Mouse (Mus musculus) embryo, embryonic 11 days (tissue): ENCODE measurements at regions not wholly inside any gene's neighbourhood (a gene's known extent, or its start where the extent isn't known, plus 50 kb on each side); places are given as distances from the start of the nearest gene placed in this dataset.
A peak's percentile ranks its signal among the peaks of the same experiment; 100 is the strongest.

Experiments used
- DNase-seq: peaks from one replicate; pipeline ENCODE4 v3.0.0-alpha.2; 2015

GRCm38 (mm10) chr17:41990804-41991203 is 324.9 kb upstream of the Ptchd4 start:
- DNase-seq: no peak

DNA sequence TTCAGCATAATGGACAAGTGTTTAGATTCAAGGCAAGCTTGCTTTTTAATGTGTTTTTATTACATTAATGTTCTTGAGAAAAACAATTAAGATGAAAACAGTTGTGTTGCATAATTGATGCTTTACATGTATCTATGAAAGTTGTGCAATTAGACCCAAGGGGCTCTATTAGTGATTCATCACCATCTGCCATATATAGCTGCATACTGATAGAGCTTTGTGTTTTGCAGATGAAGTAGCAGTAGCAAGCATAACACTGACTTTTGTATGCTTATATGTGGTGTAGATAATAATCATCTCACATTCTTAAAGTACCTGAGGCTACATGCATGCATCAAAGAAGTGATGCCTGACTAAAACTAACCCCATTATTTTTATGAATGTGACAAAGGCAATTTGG is 307.3 kb upstream of the Ptchd4 start:
- no peak for DNase-seq

GRCm38 (mm10) chr17:42024295-42024694 is 291.5 kb upstream of the Ptchd4 start:
- DNase-seq: no peak

DNA sequence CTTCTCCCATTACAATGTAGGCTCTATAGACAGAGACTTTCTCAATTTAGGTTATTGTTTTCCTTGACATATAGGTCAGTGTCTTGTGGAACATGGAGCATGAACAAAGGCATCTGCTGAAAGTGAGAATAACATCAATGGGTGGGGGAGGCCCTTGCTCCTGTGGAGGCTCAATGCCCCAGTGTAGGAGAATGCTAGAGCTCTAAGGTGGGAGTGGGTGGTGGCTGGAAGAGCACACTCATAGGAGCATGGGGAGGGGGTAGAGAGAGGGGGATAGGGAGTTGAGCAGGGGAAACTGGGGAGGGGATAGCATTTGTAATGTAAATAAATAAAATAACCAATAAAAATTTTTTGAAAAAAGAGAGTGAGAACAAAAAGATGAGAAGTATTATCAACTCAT is 288.5 kb upstream of the Ptchd4 start:
- DNase-seq: no peak

DNA sequence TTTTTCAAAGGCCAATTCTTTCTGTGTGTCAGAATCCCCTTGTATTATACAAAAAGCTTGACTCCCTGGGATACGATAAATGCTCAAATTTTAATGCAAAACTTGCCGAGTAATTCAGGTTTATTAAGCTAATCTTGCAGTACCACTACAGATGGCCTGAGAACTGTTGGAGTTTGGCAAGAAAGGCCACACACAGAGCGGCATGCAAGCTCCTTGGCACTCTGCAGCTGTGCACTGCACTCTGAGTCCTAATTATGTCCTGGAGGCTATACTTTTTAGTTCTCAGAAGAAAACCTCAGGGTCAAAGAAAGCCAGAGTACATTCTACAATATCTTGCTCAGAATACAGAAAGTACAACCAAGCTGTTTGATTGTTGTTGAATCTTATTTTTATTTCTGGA is 286.3 kb upstream of the Ptchd4 start:
- DNase-seq: peak; percentile 22

DNA sequence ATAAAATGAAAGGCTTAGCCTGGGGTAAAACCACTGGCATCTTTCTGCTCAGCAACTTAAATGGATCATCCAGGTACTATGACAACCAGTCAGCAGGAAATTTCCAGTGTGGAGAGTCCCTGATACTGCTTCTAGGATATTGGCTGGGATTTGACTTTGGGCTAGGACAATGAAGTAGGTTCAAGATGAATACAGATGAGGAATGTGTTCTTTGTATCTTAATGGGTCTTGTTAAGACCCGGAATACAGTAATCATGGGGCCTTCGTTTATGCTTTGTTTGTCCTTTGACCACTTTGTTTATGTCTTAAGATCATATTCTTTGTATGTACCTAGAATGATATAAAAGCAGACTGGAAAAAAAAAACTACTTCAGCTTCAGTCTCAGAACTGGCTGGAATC is 278.7 kb upstream of the Ptchd4 start:
- DNase-seq: no peak

GRCm38 (mm10) chr17:42049779-42050515 is 265.8 kb upstream of the Ptchd4 start:
- no peak for DNase-seq

GRCm38 (mm10) chr17:42090764-42091452 is 224.8 kb upstream of the Ptchd4 start:
- no peak for DNase-seq

DNA sequence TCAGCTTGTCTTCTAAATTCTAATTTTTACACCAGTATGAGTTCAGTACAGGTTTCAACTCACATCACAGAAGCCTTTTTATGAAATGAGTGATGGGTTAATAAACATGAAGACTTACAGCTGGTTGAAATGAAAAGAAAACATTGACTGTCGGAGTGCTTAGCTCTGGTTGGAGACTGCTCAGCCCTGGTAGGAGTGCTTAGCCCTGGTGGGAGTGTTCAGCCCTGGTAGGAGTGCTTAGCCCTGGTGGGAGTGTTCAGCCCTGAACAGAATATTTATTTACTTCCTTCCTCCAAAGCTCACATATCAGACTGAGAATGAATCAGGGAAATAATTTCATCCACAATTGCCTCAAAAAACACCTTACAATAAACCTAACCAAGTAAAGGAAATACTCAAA is 202.1 kb upstream of the Ptchd4 start:
- DNase-seq: no peak

GRCm38 (mm10) chr17:42120759-42121158 is 195.0 kb upstream of the Ptchd4 start:
- DNase-seq: no peak

- DNase-seq: peak; percentile 2
These were observed 189.1 kb upstream of the Ptchd4 start for GRCm38 (mm10) chr17:42126488-42127237.

DNA sequence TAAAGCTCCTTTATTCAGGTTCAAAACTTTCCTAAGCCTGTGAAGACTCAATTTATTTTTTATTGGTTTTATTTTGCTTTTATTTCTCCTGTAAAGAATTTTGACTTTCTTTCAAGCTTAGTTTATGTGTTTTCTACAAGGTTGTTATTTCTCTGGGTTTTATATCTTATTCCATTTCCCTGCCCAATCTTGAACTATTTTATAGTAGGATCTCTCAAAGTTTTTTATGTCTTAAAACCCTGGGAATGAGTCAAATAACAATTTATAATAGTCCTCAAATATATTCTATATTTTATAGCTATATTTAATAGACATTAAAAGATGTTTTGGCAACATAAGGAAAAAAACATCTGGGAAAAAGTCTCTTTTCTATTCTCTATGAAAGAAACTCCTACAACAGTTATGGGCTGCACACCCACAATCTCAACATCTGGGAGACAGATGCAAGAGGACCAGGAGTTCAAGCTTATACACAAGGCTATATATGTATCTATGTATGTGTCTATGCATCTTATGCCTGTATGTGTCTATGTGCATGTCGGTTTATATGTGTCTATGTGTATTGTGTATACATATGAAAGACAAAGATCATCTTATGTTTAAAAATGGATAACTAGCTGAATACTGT is 146.2 kb upstream of the Ptchd4 start:
- no peak for DNase-seq

GRCm38 (mm10) chr17:42188531-42188930 is 127.2 kb upstream of the Ptchd4 start:
- DNase-seq: no peak

DNA sequence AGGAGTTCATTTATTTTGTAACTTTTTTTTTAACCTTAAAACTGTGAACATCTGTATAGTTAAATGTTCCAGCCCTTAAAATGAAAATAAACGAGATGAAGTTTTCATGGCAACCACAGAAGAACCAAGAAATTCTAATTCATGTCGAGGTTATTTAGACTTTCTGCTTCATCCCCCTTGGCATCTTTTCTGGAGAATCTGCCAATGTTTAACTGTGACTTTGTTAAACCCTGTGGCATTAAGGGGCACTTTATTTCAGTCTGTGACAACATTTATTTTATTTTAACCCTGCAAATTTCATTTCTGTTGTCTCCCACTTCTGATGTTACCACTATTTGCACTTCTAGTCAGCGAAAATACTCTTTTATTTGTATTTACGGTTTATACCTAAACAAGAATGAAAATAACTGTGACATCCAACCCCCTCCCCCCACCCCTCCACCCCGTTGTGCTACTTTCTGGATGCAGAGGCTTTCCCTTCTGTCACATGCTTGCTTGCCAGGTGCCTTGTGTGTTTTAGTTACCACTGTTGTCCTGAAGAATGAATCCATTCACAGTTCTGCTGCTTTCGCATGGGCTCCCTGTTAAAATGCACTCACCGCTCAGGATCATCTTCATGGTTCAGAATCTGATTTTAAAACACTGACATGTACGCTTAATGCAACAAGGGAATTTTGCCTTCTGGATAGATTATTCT is 125.4 kb upstream of the Ptchd4 start:
- DNase-seq: no peak
